Mouse (Mus musculus) stomach, embryonic 15.5 days (tissue): ENCODE measurements around the gene Yes1. TPM values are rescaled to one million over a fixed set of nuclear protein-coding genes. Genes with fewer than 3 reads are reported as not detected.
"Not testable (repeated sequence)": the region's sequence is repeated elsewhere in the genome, so short reads cannot be mapped to it uniquely, and the experiment has no call there.

ENCODE experiments used
- ATAC-seq: fragments of 200-750 bp; cut with Nextera tagmentation; 2 replicates; pipeline ENCODE4 v1.8.0; 2017; ENCODE audit warnings: low read depth, moderate number of reproducible peaks, moderate TSS enrichment; ENCODE audit not compliant: insufficient read depth, low FRiP score
- H3K27ac ChIP-seq: fragments of 300-500 bp; sonication (generic); 2 replicates; pipeline ENCODE4 v1.5.1; 2015; ENCODE audit warnings: mild to moderate bottlenecking, inconsistent platforms
- H3K27me3 ChIP-seq: fragments of 300-500 bp; sonication (generic); replicated peaks from 2 replicates; pipeline ENCODE4 v1.6.1; 2015; ENCODE audit warnings: inconsistent platforms
- H3K36me3 ChIP-seq: fragments of 300-500 bp; sonication (generic); 2 replicates; pipeline ENCODE4 v1.6.1; 2015; ENCODE audit warnings: inconsistent platforms
- H3K4me1 ChIP-seq: fragments of 300-500 bp; sonication (generic); 2 replicates; pipeline ENCODE4 v1.6.1; 2015; ENCODE audit warnings: inconsistent platforms
- H3K4me2 ChIP-seq: fragments of 300-500 bp; sonication (generic); 2 replicates; pipeline ENCODE4 v1.6.1; 2015; ENCODE audit warnings: mild to moderate bottlenecking, inconsistent platforms
- H3K4me3 ChIP-seq: fragments of 300-500 bp; sonication (generic); replicated peaks from 2 replicates; pipeline ENCODE4 v1.5.1; 2015; ENCODE audit warnings: inconsistent platforms
- H3K9ac ChIP-seq: fragments of 300-500 bp; sonication (generic); 2 replicates; pipeline ENCODE4 v1.6.1; 2015; ENCODE audit warnings: inconsistent platforms
- H3K9me3 ChIP-seq: fragments of 300-500 bp; sonication (generic); 2 replicates; pipeline ENCODE4 v1.6.1; 2016; ENCODE audit warnings: inconsistent platforms
- WGBS: fragments of 180-500 bp; shearing (Covaris S2); methylation state at CpG from one replicate; pipeline ENCODE4 v1.1.7; 2015; 5-methylcytosine and 5-hydroxymethylcytosine counted together
- polyA plus RNA-seq: library from polyadenylated mRNA; unstranded; fragments of >200 nt; fragmentation: Nextera tagmentation; extraction: Ambion mirVana; gene quantifications from 2 replicates; pipeline ENCODE4 v1.2.1, GENCODE M21; 2015

Yes1 gene
- polyA plus RNA-seq, 1 experiment from 2014 or later, result 34.0 TPM

GRCm38 (mm10) chr5:32728300-32728699 lies 117.3 kb downstream of the Yes1 start:
- Histone ChIP-seq H3K27ac (no peak overlapping the region), H3K36me3 (no peaks in the 10 kb centered on the region), H3K27me3 (no peaks in the 10 kb centered on the region), H3K9me3 (no peaks in the 10 kb centered on the region), H3K4me2 (no peak overlapping the region), H3K4me1 (no peaks in the 10 kb centered on the region), H3K9ac (no peak overlapping the region), H3K4me3 (no peak overlapping the region)
- ATAC-seq, result no peak
- 81% methylated on average over 7 of the region's 7 CpGs for WGBS

- no peak overlapping the region for H3K9ac ChIP-seq
- no peaks in the 10 kb centered on the region for H3K9me3 ChIP-seq
- no peaks in the 10 kb centered on the region for H3K27me3 ChIP-seq
- H3K4me2 ChIP-seq, result no peak overlapping the region
- H3K27ac ChIP-seq, result no peak overlapping the region
- WGBS, result 74% methylated on average over 8 of the region's 8 CpGs
- H3K36me3 ChIP-seq, result no peaks in the 10 kb centered on the region
- no peak for ATAC-seq
- H3K4me1 ChIP-seq, result no peaks in the 10 kb centered on the region
- H3K4me3 ChIP-seq, result no peak overlapping the region
Observed at GRCm38 (mm10) chr5:32728851-32729250, 117.9 kb downstream of the Yes1 start.

- WGBS, result 94% methylated on average over 6 of the region's 6 CpGs
- ATAC-seq, result 0 out of 2 replicates have a peak, but pooled peaks have one; percentile 24
- not testable (repeated sequence) for H3K9me3 ChIP-seq, H3K36me3 ChIP-seq, H3K9ac ChIP-seq, H3K4me3 ChIP-seq, H3K4me1 ChIP-seq, H3K27ac ChIP-seq, H3K4me2 ChIP-seq, H3K27me3 ChIP-seq
Observed at GRCm38 (mm10) chr5:32733892-32734291, 122.9 kb downstream of the Yes1 start.

GRCm38 (mm10) chr5:32735779-32736178 lies 124.8 kb downstream of the Yes1 start:
- H3K27ac ChIP-seq, result no peak overlapping the region
- no peaks in the 10 kb centered on the region for H3K9me3 ChIP-seq
- no peaks in the 10 kb centered on the region for H3K27me3 ChIP-seq
- 89% methylated on average over 6 of the region's 6 CpGs for WGBS
- no peak for ATAC-seq
- H3K36me3 ChIP-seq, result 0 out of 2 replicates have a peak, but pooled peaks cover 7% of the 10 kb centered on the region
- H3K4me2 ChIP-seq, result no peak overlapping the region
- H3K4me1 ChIP-seq, result no peaks in the 10 kb centered on the region
- no peak overlapping the region for H3K9ac ChIP-seq
- no peak overlapping the region for H3K4me3 ChIP-seq

Other genes with a start within 250 kb of the Yes1 start
- 234 and 253 TPM in 2 replicates for gene Ppp1cb, start 152.3 kb upstream of the Yes1 start, polyA plus RNA-seq
- 74.4 and 85.8 TPM in 2 replicates for gene Pisd, start 174.5 kb downstream of the Yes1 start, polyA plus RNA-seq
- not detected in 2 replicates for gene Gm20671, start 215.9 kb downstream of the Yes1 start, polyA plus RNA-seq
- 14.9 and 18.7 TPM in 2 replicates for gene Prr14l, start 243.1 kb downstream of the Yes1 start, polyA plus RNA-seq